Mouse (Mus musculus) liver, embryonic 11.5 days (tissue): ENCODE data around the gene Kcnh4. TPM values are rescaled to one million over a fixed set of nuclear protein-coding genes. Genes with fewer than 3 reads are reported as not detected.

Experiments
- ATAC-seq: fragments of 200-750 bp; cut with Nextera tagmentation; replicated peaks from 2 replicates; pipeline ENCODE4 v1.8.0; 2017; ENCODE audit warnings: moderate number of reproducible peaks, mild to moderate bottlenecking, moderate TSS enrichment, moderate library complexity; ENCODE audit not compliant: low FRiP score
- DNase-seq: peaks from one replicate; pipeline ENCODE4 v3.0.0-alpha.2; 2017; ENCODE audit warnings: low spot score
- H3K27ac ChIP-seq: fragments of 300-500 bp; sonication (generic); 2 replicates; pipeline ENCODE4 v1.5.1; 2014; ENCODE audit warnings: mild to moderate bottlenecking, low read depth, low read length, control low read depth
- H3K27me3 ChIP-seq: fragments of 300-500 bp; sonication (generic); replicated peaks from 2 replicates; pipeline ENCODE4 v1.6.1; 2014; ENCODE audit warnings: low read length, mixed read lengths; ENCODE audit not compliant: control insufficient read depth, insufficient read depth
- H3K36me3 ChIP-seq: fragments of 300-500 bp; sonication (generic); 2 replicates; pipeline ENCODE4 v1.6.1; 2014; ENCODE audit warnings: mild to moderate bottlenecking, low read length, moderate library complexity, mixed read lengths; ENCODE audit not compliant: control insufficient read depth, insufficient read depth
- H3K4me1 ChIP-seq: fragments of 300-500 bp; sonication (generic); replicated peaks from 2 replicates; pipeline ENCODE4 v1.6.1; 2014; ENCODE audit warnings: low read length, mixed read lengths; ENCODE audit not compliant: control insufficient read depth, insufficient read depth
- H3K4me2 ChIP-seq: fragments of 300-500 bp; sonication (generic); 2 replicates; pipeline ENCODE4 v1.6.1; 2014; ENCODE audit warnings: mild to moderate bottlenecking, control low read depth, moderate library complexity
- H3K4me3 ChIP-seq: fragments of 300-500 bp; sonication (generic); 2 replicates; pipeline ENCODE4 v1.5.1; 2014; ENCODE audit warnings: low read depth, low read length, control low read depth
- H3K9ac ChIP-seq: fragments of 300-500 bp; sonication (generic); 2 replicates; pipeline ENCODE4 v1.6.1; 2014; ENCODE audit warnings: low read depth, low read length, control low read depth
- H3K9me3 ChIP-seq: fragments of 300-500 bp; sonication (generic); 2 replicates; pipeline ENCODE4 v1.6.1; 2016; ENCODE audit warnings: low read length, inconsistent platforms, mixed read lengths; ENCODE audit not compliant: control insufficient read depth
- WGBS: fragments of 180-500 bp; shearing (Covaris S2); extraction: QIAGEN DNeasy Blood & Tissue Kit; methylation state at CpG from one replicate; pipeline ENCODE4 v1.1.7; 2014; 5-methylcytosine and 5-hydroxymethylcytosine counted together
- polyA plus RNA-seq: library from polyadenylated mRNA; unstranded; fragments of >200 nt; fragmentation: Nextera tagmentation; extraction: Ambion mirVana; gene quantifications from 2 replicates; pipeline ENCODE4 v1.2.1, GENCODE M21; 2014

The Kcnh4 gene
- polyA plus RNA-seq, 1 experiment from 2014 or later: not detected

GRCm38 (mm10) chr11:100746546-100746945 is 13.2 kb downstream of the Kcnh4 start:
- Histone ChIP-seq H3K9me3 (no peaks in the 10 kb centered on the region), H3K36me3 (no peaks in the 10 kb centered on the region), H3K27me3 (peaks cover 36% of the 10 kb centered on the region), H3K4me2 (no peak overlapping the region), H3K9ac (no peak overlapping the region), H3K4me1 (peaks cover 6% of the 10 kb centered on the region; the same call in 1 of the 2 replicates), H3K27ac (no peak overlapping the region), H3K4me3 (no peak overlapping the region)
- WGBS: 82% methylated on average over 10 of the region's 10 CpGs
- no peak for ATAC-seq
- DNase-seq: no peak

DNA sequence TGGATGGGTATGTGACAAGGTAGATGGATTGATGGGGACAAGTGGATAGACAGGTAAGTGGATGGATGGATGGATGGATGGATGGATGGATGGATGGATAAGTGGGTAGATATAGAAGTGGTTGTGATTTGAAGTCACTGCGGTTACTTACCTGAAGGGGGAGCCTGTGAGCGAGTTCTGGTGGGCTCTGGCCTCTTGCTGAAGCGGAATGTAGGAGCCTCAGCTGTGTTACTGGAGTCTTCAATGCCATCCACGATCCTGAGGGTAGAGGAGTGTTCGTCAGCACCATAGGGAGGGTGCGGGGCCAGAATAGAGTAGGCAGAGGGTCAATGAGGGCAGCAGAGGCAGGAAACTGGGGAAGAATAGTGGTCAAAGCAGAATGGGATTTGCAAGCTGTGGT is 14.7 kb downstream of the Kcnh4 start:
- DNase-seq: no peak
- Histone ChIP-seq H3K9me3 (no peaks in the 10 kb centered on the region), H3K36me3 (no peaks in the 10 kb centered on the region), H3K4me1 (peaks cover 6% of the 10 kb centered on the region; the same call in 1 of the 2 replicates), H3K4me3 (no peak overlapping the region), H3K27me3 (peaks cover 31% of the 10 kb centered on the region), H3K9ac (no peak overlapping the region), H3K27ac (no peak overlapping the region), H3K4me2 (no peak overlapping the region)
- 15% methylated on average over 6 of the region's 6 CpGs for WGBS
- ATAC-seq: no peak

GRCm38 (mm10) chr11:100741348-100741747 is 18.4 kb downstream of the Kcnh4 start:
- DNase-seq (no peak), ATAC-seq (no peak)
- 68% methylated on average over 6 of the region's 6 CpGs for WGBS
- no peak overlapping the region for H3K4me2 ChIP-seq
- H3K36me3 ChIP-seq: no peaks in the 10 kb centered on the region
- H3K27ac ChIP-seq: no peak overlapping the region
- H3K4me1 ChIP-seq: peaks cover 13% of the 10 kb centered on the region
- no peak overlapping the region for H3K4me3 ChIP-seq
- 0 out of 2 replicates have a peak, but pooled peaks cover 4% of the 10 kb centered on the region for H3K27me3 ChIP-seq
- H3K9ac ChIP-seq: no peak overlapping the region
- H3K9me3 ChIP-seq: no peaks in the 10 kb centered on the region

GRCm38 (mm10) chr11:100738749-100739148 is 21.0 kb downstream of the Kcnh4 start:
- Histone ChIP-seq H3K9me3 (no peaks in the 10 kb centered on the region), H3K36me3 (no peaks in the 10 kb centered on the region), H3K9ac (peak overlapping the region; percentile 63), H3K27ac (no peak overlapping the region), H3K4me3 (peak overlapping the region; percentile 98), H3K4me2 (peak overlapping the region; percentile 79), H3K4me1 (peaks cover 27% of the 10 kb centered on the region), H3K27me3 (no peaks in the 10 kb centered on the region)
- WGBS: 30% methylated on average over 5 of the region's 5 CpGs
- no peak for ATAC-seq
- DNase-seq: no peak

- H3K36me3 ChIP-seq: no peaks in the 10 kb centered on the region
- DNase-seq (peak; percentile 99), ATAC-seq (peak; percentile 96)
- H3K9me3 ChIP-seq: no peaks in the 10 kb centered on the region
- H3K27ac ChIP-seq: peak within 1 kb of the TSS; percentile 93
- peak within 1 kb of the TSS; percentile 89 for H3K4me2 ChIP-seq
- 1% methylated on average over 38 of the region's 39 CpGs for WGBS
- H3K27me3 ChIP-seq: no peaks in the 10 kb centered on the region
- peak within 1 kb of the TSS; percentile 97 for H3K9ac ChIP-seq
- peaks cover 29% of the 10 kb centered on the region for H3K4me1 ChIP-seq
- H3K4me3 ChIP-seq: peak within 1 kb of the TSS; percentile 98
Observed at GRCm38 (mm10) chr11:100738066-100738604, 21.6 kb downstream of the Kcnh4 start, which contains the start of gene Rab5c. Gene Rab5c, minus strand, starts transcription at chr11:100738215.

DNA sequence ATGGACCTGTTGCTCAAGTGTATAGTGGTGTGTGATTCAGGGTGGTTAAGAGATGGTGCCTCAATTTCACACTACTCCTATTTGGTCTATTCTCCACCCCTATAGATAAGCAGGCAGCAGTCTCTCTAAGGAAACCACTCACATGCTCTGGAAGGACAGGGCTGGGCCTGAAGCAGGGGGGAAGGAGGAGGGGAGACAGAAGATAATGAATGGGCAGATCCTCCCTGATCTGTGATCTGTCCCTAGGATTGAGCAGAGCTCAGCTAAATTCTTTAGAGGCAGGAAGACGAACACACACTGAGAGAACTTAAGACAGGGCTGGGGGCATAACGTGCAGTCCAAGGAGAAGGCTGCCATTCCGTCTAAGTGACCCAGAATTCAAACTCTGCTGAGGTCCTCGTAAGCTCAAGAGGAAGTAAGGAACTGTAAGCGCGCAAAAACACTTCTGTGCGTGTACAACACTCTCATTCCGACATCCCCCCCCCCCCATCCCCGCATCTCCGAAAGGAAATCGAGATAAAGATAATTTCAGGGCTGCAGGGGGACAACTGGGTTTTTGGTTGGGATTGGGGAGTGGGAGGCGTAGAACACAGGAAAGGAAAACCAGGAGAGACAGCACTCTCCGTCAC is 22.5 kb downstream of the Kcnh4 start:
- peak; percentile 76 for ATAC-seq
- H3K4me2 ChIP-seq: peak overlapping the region; percentile 89
- under 1% methylated on average over 13 of the region's 13 CpGs for WGBS
- H3K27me3 ChIP-seq: no peaks in the 10 kb centered on the region
- peaks cover 3% of the 10 kb centered on the region; the same call in 1 of the 2 replicates for H3K36me3 ChIP-seq
- peaks cover 36% of the 10 kb centered on the region for H3K4me1 ChIP-seq
- peak; percentile 67 for DNase-seq
- peak overlapping the region; percentile 93 for H3K27ac ChIP-seq
- peak overlapping the region; percentile 97 for H3K9ac ChIP-seq
- H3K4me3 ChIP-seq: peak overlapping the region; percentile 98
- no peaks in the 10 kb centered on the region for H3K9me3 ChIP-seq

DNA sequence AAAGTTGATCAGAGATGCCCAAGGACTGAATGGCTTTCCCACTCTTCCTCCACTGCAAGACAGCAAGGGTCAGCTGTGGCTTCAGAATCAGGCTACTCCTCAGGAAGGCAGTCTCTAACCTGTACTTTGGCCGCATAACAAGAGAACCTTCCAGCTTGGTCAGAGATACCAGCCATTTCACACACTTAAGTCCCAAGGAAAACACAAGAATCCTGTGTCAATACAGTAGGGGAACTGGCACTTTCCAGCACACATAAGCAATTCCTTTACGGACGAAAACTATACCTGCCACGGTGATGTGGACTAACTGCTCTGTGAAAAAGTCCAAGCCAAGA is 23.0 kb downstream of the Kcnh4 start:
- no peaks in the 10 kb centered on the region for H3K27me3 ChIP-seq
- H3K4me1 ChIP-seq: peaks cover 36% of the 10 kb centered on the region
- H3K9ac ChIP-seq: peak overlapping the region; percentile 97
- WGBS: 52% methylated on average over 4 of the region's 4 CpGs
- peak overlapping the region; percentile 93 for H3K27ac ChIP-seq
- peak overlapping the region; percentile 98 for H3K4me3 ChIP-seq
- ATAC-seq: no peak
- peaks cover 3% of the 10 kb centered on the region; the same call in 1 of the 2 replicates for H3K36me3 ChIP-seq
- peak overlapping the region; percentile 89 for H3K4me2 ChIP-seq
- no peaks in the 10 kb centered on the region for H3K9me3 ChIP-seq
- no peak for DNase-seq

DNA sequence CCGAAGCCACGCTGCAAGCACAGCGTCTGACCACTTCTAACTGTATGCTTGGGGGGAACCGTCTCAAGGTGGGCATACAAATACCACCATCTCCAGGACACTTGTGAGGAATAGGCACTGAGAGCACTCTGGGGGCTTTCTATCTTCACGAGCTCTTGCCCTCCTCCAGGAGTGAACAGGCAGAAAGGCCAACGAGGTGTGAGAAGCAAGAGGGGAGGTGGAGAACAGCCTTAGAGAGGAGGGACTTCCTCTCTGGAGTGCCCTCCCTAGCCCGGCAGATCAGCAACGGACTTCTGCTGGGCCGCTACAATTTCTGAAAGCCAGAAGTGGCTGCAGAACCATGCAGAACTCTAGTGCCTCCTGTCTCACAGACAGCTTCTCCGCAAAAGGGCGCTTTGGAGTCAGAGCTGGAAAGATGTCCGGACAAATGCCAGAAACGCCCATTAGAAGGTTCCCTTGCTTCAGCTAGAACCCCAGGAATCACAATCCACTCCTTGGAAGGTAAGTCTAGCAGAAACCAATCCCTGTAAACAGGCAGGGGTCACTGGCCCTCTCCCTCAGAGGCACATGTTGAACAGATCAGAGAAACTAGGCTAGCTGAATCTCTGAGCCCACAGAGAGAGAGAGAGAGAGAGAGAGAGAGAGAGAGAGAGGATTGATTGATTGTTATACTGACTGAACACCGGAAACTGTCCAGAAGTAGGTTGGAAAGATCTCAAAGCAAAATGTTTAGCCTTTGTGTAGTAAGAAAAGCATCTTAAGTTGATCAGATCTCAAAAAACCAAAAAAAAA is 23.6 kb downstream of the Kcnh4 start:
- Histone ChIP-seq H3K9me3 (no peaks in the 10 kb centered on the region), H3K27ac (peak overlapping the region; percentile 93), H3K27me3 (no peaks in the 10 kb centered on the region), H3K4me3 (peak overlapping the region; percentile 98), H3K9ac (peak overlapping the region; percentile 97), H3K4me2 (peak overlapping the region; percentile 89), H3K4me1 (peaks cover 37% of the 10 kb centered on the region), H3K36me3 (peaks cover 3% of the 10 kb centered on the region; the same call in 1 of the 2 replicates)
- ATAC-seq (no peak), DNase-seq (no peak)
- WGBS: 44% methylated on average over 14 of the region's 14 CpGs
